Mouse (Mus musculus) hindbrain, embryonic 10.5 days (tissue): ENCODE data around the gene Pced1b. TPM values are rescaled to one million over a fixed set of nuclear protein-coding genes. Genes with fewer than 3 reads are reported as not detected.
"Not testable (repeated sequence)": the region's sequence is repeated elsewhere in the genome, so short reads cannot be mapped to it uniquely, and the experiment has no call there.

Experiments
- DNase-seq: peaks from one replicate; pipeline ENCODE4 v3.0.0-alpha.2; 2017; ENCODE audit warnings: low spot score
- H3K27ac ChIP-seq: fragments of 300-500 bp; sonication (generic); 2 replicates; pipeline ENCODE4 v1.5.1; 2016; ENCODE audit warnings: mild to moderate bottlenecking, moderate library complexity
- H3K27me3 ChIP-seq: fragments of 300-500 bp; sonication (generic); 2 replicates; pipeline ENCODE4 v1.6.1; 2016; ENCODE audit warnings: mild to moderate bottlenecking; ENCODE audit not compliant: poor library complexity, insufficient read depth, severe bottlenecking
- H3K36me3 ChIP-seq: fragments of 300-500 bp; sonication (generic); 2 replicates; pipeline ENCODE4 v1.6.1; 2016; ENCODE audit warnings: mild to moderate bottlenecking, moderate library complexity
- H3K4me1 ChIP-seq: fragments of 300-500 bp; sonication (generic); replicated peaks from 2 replicates; pipeline ENCODE4 v1.6.1; 2016; ENCODE audit warnings: mild to moderate bottlenecking
- H3K4me3 ChIP-seq: fragments of 300-500 bp; sonication (generic); 2 replicates; pipeline ENCODE4 v1.5.1; 2016; ENCODE audit warnings: mild to moderate bottlenecking, moderate library complexity
- H3K9me3 ChIP-seq: fragments of 300-500 bp; sonication (generic); 2 replicates; pipeline ENCODE4 v1.6.1; 2016; ENCODE audit warnings: mild to moderate bottlenecking, moderate library complexity
- WGBS: fragments of 180-500 bp; shearing (Covaris S2); methylation state at CpG from one replicate; pipeline ENCODE4 v1.1.7; 2016; 5-methylcytosine and 5-hydroxymethylcytosine counted together
- polyA plus RNA-seq: library from polyadenylated mRNA; unstranded; fragments of >200 nt; fragmentation: Nextera tagmentation; extraction: Ambion mirVana; gene quantifications from 2 replicates; pipeline ENCODE4 v1.2.1, GENCODE M21; 2016

Gene Pced1b
- polyA plus RNA-seq, 1 experiment from 2014 or later: 3.5 TPM

- Histone ChIP-seq H3K4me1 (0 out of 2 replicates have a peak, but pooled peaks cover 5% of the 10 kb centered on the region), H3K4me3 (no peak overlapping the region), H3K9me3 (no peaks in the 10 kb centered on the region), H3K27me3 (no peaks in the 10 kb centered on the region), H3K36me3 (no peaks in the 10 kb centered on the region), H3K27ac (no peak overlapping the region)
- DNase-seq: no peak
- WGBS: 98% methylated on average over 1 of the region's 1 CpGs
Observed at GRCm38 (mm10) chr15:97357016-97357415, 110.1 kb downstream of the Pced1b start.

GRCm38 (mm10) chr15:97360842-97361770, 114.2 kb downstream of the Pced1b start:
- DNase-seq: no peak
- Histone ChIP-seq H3K4me1 (0 out of 2 replicates have a peak, but pooled peaks cover 7% of the 10 kb centered on the region), H3K9me3 (no peaks in the 10 kb centered on the region), H3K4me3 (no peak overlapping the region), H3K27ac (0 out of 2 replicates have a peak overlapping the region, but pooled peaks have one; percentile 16), H3K36me3 (no peaks in the 10 kb centered on the region), H3K27me3 (no peaks in the 10 kb centered on the region)
- WGBS: 84% methylated on average over 23 of the region's 23 CpGs

GRCm38 (mm10) chr15:97361771-97362171, 114.9 kb downstream of the Pced1b start:
- H3K27ac ChIP-seq: no peak overlapping the region
- 72% methylated on average over 8 of the region's 8 CpGs for WGBS
- no peaks in the 10 kb centered on the region for H3K9me3 ChIP-seq

GRCm38 (mm10) chr15:97364271-97364670, 117.4 kb downstream of the Pced1b start:
- H3K9me3 ChIP-seq, H3K4me1 ChIP-seq, H3K4me3 ChIP-seq, DNase-seq, H3K27ac ChIP-seq, H3K36me3 ChIP-seq, H3K27me3 ChIP-seq: not testable (repeated sequence)
- 84% methylated on average over 3 of the region's 3 CpGs for WGBS

More at GRCm38 (mm10) chr15:97361771-97362171, 114.9 kb downstream of the Pced1b start:
- H3K4me1 ChIP-seq: 0 out of 2 replicates have a peak, but pooled peaks cover 7% of the 10 kb centered on the region
- DNase-seq: no peak
- H3K36me3 ChIP-seq: no peaks in the 10 kb centered on the region
- no peaks in the 10 kb centered on the region for H3K27me3 ChIP-seq
- no peak overlapping the region for H3K4me3 ChIP-seq

- Histone ChIP-seq H3K4me3 (no peak overlapping the region), H3K27ac (no peak overlapping the region), H3K27me3 (no peaks in the 10 kb centered on the region), H3K4me1 (0 out of 2 replicates have a peak, but pooled peaks cover 3% of the 10 kb centered on the region), H3K9me3 (no peaks in the 10 kb centered on the region), H3K36me3 (no peaks in the 10 kb centered on the region)
- WGBS: 91% methylated on average over 8 of the region's 8 CpGs
- no peak for DNase-seq
Observed at GRCm38 (mm10) chr15:97364968-97365367, 118.1 kb downstream of the Pced1b start.

GRCm38 (mm10) chr15:97368035-97368608, 121.2 kb downstream of the Pced1b start:
- Histone ChIP-seq H3K27ac (no peak overlapping the region), H3K4me1 (peaks cover 7% of the 10 kb centered on the region; the same call in 1 of the 2 replicates), H3K36me3 (no peaks in the 10 kb centered on the region), H3K27me3 (no peaks in the 10 kb centered on the region), H3K9me3 (no peaks in the 10 kb centered on the region), H3K4me3 (no peak overlapping the region)
- DNase-seq: no peak
- WGBS: 87% methylated on average over 9 of the region's 9 CpGs

- Histone ChIP-seq H3K4me3 (no peak overlapping the region), H3K9me3 (no peaks in the 10 kb centered on the region)
- 88% methylated on average over 7 of the region's 7 CpGs for WGBS
Observed at GRCm38 (mm10) chr15:97368631-97369030, 121.7 kb downstream of the Pced1b start.

GRCm38 (mm10) chr15:97369144-97369543, 122.2 kb downstream of the Pced1b start:
- no peak for DNase-seq
- peaks cover 15% of the 10 kb centered on the region for H3K4me1 ChIP-seq
- WGBS: 86% methylated on average over 10 of the region's 10 CpGs
- H3K27me3 ChIP-seq: no peaks in the 10 kb centered on the region
- H3K9me3 ChIP-seq: no peaks in the 10 kb centered on the region
- H3K27ac ChIP-seq: no peak overlapping the region
- H3K4me3 ChIP-seq: no peak overlapping the region
- H3K36me3 ChIP-seq: no peaks in the 10 kb centered on the region

More at GRCm38 (mm10) chr15:97368631-97369030, 121.7 kb downstream of the Pced1b start:
- H3K27me3 ChIP-seq: no peaks in the 10 kb centered on the region
- no peak for DNase-seq
- peaks cover 12% of the 10 kb centered on the region for H3K4me1 ChIP-seq
- H3K36me3 ChIP-seq: no peaks in the 10 kb centered on the region
- H3K27ac ChIP-seq: no peak overlapping the region

- Histone ChIP-seq H3K36me3 (no peaks in the 10 kb centered on the region), H3K9me3 (no peaks in the 10 kb centered on the region), H3K27me3 (peaks cover 7% of the 10 kb centered on the region; the same call in 1 of the 2 replicates), H3K4me1 (peaks cover 15% of the 10 kb centered on the region), H3K27ac (no peak overlapping the region), H3K4me3 (no peak overlapping the region)
- no peak for DNase-seq
- 97% methylated on average over 7 of the region's 7 CpGs for WGBS
Observed at GRCm38 (mm10) chr15:97370880-97371279, 124.0 kb downstream of the Pced1b start.

GRCm38 (mm10) chr15:97372043-97372442, 125.1 kb downstream of the Pced1b start:
- not testable (repeated sequence) for H3K36me3 ChIP-seq, H3K27me3 ChIP-seq, H3K27ac ChIP-seq, DNase-seq, H3K9me3 ChIP-seq, H3K4me3 ChIP-seq
- H3K4me1 ChIP-seq: peaks cover 25% of the 10 kb centered on the region
- 45% methylated on average over 3 of the region's 3 CpGs for WGBS

- no peak for DNase-seq
- H3K27me3 ChIP-seq: peaks cover 12% of the 10 kb centered on the region
- H3K36me3 ChIP-seq: no peaks in the 10 kb centered on the region
- WGBS: 38% methylated on average over 6 of the region's 6 CpGs
- H3K9me3 ChIP-seq: no peaks in the 10 kb centered on the region
- H3K4me3 ChIP-seq: no peak overlapping the region
- peaks cover 29% of the 10 kb centered on the region for H3K4me1 ChIP-seq
- H3K27ac ChIP-seq: peak overlapping the region; percentile 67
Observed at GRCm38 (mm10) chr15:97372611-97373131, 125.8 kb downstream of the Pced1b start.

GRCm38 (mm10) chr15:97373203-97374084, 126.5 kb downstream of the Pced1b start:
- WGBS: 13% methylated on average over 25 of the region's 25 CpGs
- Histone ChIP-seq H3K36me3 (no peaks in the 10 kb centered on the region), H3K4me1 (peaks cover 29% of the 10 kb centered on the region), H3K4me3 (peak overlapping the region; percentile 38), H3K27me3 (peaks cover 12% of the 10 kb centered on the region), H3K27ac (peak overlapping the region; percentile 79), H3K9me3 (no peaks in the 10 kb centered on the region)
- DNase-seq: peak; percentile 27
